Mouse (Mus musculus): ENCODE data around the gene Ctcf.

GRCm38 (mm10) chr8:105607062-105607461 is 29.3 kb upstream of the Ctcf start:
- TF ChIP-seq POLR2A (IDR thresholded peaks at IDR 0.05; ENCODE audit: low read depth, low read length): no peak
- TF ChIP-seq CTCF (conservative IDR thresholded peaks at IDR 0.05; ENCODE audit: insufficient read depth, insufficient read length, low read depth, low read length): no peak
